Mouse (Mus musculus) embryonic stem cell, embryonic (primary cell): Measurements from ENCODE around the gene Wdr13.
"Not testable (repeated sequence)": the region's sequence is repeated elsewhere in the genome, so short reads cannot be mapped to it uniquely, and the experiment has no call there.

Experiments
- CTCF ChIA-PET, 4 experiments: fragments of 300-600 bp in 2 of 4; fragments of 350-600 bp in 2 of 4; sonication (Branson Sonifier 250); formaldehyde crosslinking; loops; one replicate each; lab custom pipeline; 2022; ENCODE audit warnings: inconsistent platforms in 2 of 4; lab: Charles Lee
- POLR2A ChIA-PET, 4 experiments: fragments of 300-600 bp in 2 of 4; fragments of 350-600 bp in 2 of 4; sonication (Branson Sonifier 250); formaldehyde crosslinking; loops; one replicate each; lab custom pipeline; 2022; ENCODE audit warnings: antibody characterized with exemption in 4 of 4, inconsistent platforms in 1 of 4; lab: Charles Lee

The Wdr13 gene

DNA sequence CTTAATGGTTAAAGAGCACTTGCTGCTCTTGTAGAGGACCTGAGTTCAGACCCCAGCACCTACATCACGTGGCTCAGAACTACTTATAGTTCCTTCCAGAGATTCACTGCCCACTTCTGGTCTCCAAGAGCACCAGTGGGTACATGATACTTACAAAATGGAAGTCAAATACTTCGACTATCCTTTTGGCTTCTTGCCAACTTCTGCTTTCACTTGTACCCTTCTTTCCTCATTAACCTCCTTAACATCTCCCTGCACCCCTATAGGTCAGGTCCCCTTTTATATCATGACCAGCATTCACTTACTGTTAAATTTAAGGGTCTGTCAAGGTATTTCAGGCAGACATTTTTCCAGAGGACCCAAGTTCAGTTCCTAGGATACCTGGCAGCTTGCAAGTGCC, 3.2 kb upstream of the Wdr13 start:
- CTCF ChIA-PET = interaction anchor here in 1 of 4 experiments (0.7 kb wide), 1 partner anchor 127 kb away, joined by 7 read pairs; no protein-coding TSS in a partner anchor
- POLR2A ChIA-PET = interaction anchor here in 2 of 4 experiments (0.6 to 6.3 kb wide), 3 partner anchors 10 to 130 kb away, joined by 3 to 92 read pairs (median 6); partner anchors contain the start of genes Ebp (in 1 of the 2) and Rbm3 (in 1 of the 2)

DNA sequence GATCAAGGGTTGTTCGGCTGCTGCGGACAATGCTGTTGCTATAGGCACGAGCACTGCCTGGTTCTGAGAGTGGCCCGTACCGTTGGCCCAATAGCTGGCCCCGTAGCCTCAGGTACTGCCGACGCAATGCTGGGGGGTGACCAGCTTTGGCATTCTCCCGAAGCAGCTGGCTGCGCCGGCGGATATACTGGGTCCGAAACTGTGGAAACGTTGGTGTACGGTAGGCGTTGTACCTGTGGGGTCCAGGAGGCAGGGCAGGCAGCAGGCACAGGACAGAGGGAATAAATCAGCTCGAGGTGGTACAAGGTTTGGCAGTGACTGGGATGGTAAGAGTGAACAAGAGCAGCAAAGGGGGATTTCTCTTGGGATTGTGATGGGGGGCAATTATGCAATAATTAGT, 1.3 kb downstream of the Wdr13 start:
- POLR2A ChIA-PET = interaction anchor here in 3 of 4 experiments (0.6 to 6.3 kb wide), 23 partner anchors 9 to 369 kb away, joined by 3 to 92 read pairs (median 4); partner anchors contain the start of genes Rbm3 (in 3 of the 3), Ftsj1 (in 2 of the 3), Ebp (in 1 of the 3) and Suv39h1 (in 1 of the 3)

DNA sequence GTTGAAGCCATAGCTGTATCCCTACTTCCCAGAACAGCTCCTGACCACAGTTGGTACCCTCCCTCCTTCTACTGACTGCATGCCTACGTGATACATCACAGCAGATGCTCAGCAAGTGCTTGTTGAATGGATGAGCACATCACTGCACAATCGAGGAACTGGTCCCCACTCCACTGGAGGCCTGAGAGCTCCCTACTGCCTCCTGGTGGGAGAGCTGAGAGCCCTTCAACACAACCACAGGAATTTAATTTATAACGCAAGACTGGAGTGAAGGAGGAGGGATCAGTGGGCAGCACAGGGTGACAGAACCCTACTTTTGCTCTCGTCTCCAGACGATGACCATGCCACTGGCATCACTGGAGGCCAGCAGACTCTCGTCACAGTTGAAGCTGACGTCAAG, 7.5 kb downstream of the Wdr13 start:
- POLR2A ChIA-PET = interaction anchor here in 3 of 4 experiments (0.6 to 1.9 kb wide), 15 partner anchors 9 to 281 kb away, joined by 3 to 12 read pairs (median 4); partner anchors contain the start of genes Ftsj1 (in 1 of the 3), Rbm3 (in 1 of the 3) and Suv39h1 (in 1 of the 3)

More for the DNA sequence above, 1.3 kb downstream of the Wdr13 start:
- CTCF ChIA-PET = no interaction called here

DNA sequence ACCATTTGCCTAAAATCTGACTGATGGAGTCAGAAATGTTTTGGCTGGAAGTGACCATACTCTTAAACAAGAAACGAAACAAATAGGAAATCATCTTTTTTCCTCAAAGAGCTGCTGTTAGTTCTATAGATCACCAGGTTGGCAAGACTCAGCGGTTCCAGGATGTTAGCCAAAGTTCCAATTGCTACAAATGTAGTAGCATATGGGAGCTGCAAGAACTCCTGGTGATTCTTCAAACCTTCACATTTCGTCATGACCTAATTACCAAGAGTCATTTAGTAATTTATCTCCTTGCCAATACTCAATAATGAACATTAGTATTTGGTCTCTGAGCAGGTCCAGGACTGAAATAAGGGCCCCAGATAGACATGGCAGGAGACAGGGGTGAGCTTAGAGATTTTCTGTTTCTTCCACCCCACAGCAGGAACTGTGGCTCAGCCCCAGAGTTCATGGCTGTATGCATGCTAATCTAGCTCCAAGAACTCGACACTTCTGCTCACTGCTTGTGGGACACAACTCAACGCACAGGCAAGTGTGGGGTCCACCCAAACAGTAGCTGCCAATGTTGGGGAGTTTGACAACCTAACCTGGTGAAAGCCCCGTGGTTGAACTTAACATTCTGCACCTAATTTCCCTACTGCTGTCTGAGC, 8.7 kb downstream of the Wdr13 start:
- POLR2A ChIA-PET = interaction anchor here in 3 of 4 experiments (0.7 to 1.9 kb wide), 3 partner anchors 17 to 68 kb away, joined by 3 to 12 read pairs (median 3); partner anchors contain the start of gene Rbm3 (in 1 of the 3)
- CTCF ChIA-PET = interaction anchor here (0.6 to 1.5 kb wide), 4 partner anchors 20 to 331 kb away, joined by 4 to 5 read pairs (median 4); no protein-coding TSS in a partner anchor

More for the DNA sequence above, 7.5 kb downstream of the Wdr13 start:
- CTCF ChIA-PET = interaction anchor here in 3 of 4 experiments (0.6 to 1.9 kb wide), 11 partner anchors 10 to 517 kb away, joined by 3 to 9 read pairs (median 4); no protein-coding TSS in a partner anchor

DNA sequence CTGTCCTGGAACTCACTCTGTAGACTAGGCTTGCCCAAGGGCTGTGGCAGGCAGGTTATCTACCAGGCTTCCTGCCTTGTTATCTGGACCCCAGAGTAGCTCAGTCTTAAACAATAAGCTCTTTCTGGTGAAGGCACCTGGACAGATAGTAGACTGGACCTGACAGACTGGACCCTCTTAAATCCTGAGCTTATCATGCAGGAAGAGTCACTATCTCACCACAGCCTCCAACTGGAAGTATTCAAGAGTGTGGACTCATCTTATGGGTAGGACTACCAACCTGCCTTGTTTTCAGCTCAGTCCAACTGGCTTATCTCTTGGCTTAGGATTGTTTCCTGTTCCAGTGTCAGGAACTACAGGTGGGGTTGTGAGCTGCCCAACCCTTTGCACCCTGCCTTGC, 15.4 kb downstream of the Wdr13 start:
- ChIA-PET CTCF (interaction anchor here in 2 of 4 experiments (0.5 to 1.2 kb wide), 3 partner anchors 16 to 180 kb away, joined by 3 to 11 read pairs (median 4); no protein-coding TSS in a partner anchor), POLR2A (interaction anchor here in 2 of 4 experiments (0.7 to 1.4 kb wide), 3 partner anchors 20 to 352 kb away, joined by 3 read pairs; partner anchors contain the start of gene Ftsj1 (in 1 of the 2))

DNA sequence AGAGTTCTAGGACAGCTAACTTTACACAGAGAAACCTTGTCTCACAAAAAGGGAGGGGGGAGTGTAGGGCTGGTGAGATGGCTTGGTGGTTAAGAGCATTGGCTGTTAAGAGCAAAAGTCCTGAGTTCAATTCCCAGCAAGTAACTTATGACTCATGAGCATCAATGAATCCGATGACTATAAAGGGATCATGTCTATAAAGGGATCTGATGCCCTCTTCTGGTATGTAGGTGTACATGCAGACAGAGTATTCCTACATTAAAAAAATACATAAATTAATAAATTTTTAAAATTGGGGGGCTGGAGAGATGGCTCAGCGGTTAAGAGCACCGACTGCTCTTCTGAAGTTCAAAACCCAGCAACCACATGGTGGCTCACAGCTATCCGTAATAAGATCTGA, 17.4 kb downstream of the Wdr13 start:
- ChIA-PET CTCF (interaction anchor here in 1 of 4 experiments (1.3 kb wide), 1 partner anchor 10 kb away, joined by 3 read pairs; no protein-coding TSS in a partner anchor), POLR2A (interaction anchor here in 1 of 4 experiments (0.8 kb wide), 1 partner anchor 22 kb away, joined by 3 read pairs; no protein-coding TSS in a partner anchor)

DNA sequence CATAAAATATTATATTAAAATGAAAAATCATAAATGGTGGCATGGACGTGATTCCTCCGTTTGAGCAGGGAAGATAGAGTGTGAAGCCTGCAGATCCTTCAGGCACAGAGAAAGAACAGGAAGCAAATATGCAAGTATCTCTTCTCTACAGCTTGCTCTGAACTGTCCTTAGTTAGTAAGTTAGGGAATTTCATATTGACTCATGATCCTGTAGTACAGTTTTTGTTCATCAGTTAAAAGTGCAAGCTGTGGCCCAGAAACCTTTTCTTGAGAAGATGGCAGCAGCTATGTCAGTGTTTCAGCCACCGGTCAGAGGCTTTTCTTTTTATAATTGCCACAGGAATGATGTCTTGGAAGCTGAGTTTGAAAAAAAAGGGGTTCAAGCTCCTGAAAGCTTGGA, 27.7 kb downstream of the Wdr13 start:
- ChIA-PET POLR2A (interaction anchor here in 2 of 4 experiments (0.6 to 1.3 kb wide), 3 partner anchors 28 to 212 kb away, joined by 3 to 4 read pairs (median 3); partner anchors contain the start of genes Rbm3 (in 1 of the 2) and Wdr13 (in 1 of the 2)), CTCF (interaction anchor here in 1 of 4 experiments (1.6 kb wide), 1 partner anchor 206 kb away, joined by 4 read pairs; the partner anchor contains the start of genes Pqbp1 and Timm17b)

DNA sequence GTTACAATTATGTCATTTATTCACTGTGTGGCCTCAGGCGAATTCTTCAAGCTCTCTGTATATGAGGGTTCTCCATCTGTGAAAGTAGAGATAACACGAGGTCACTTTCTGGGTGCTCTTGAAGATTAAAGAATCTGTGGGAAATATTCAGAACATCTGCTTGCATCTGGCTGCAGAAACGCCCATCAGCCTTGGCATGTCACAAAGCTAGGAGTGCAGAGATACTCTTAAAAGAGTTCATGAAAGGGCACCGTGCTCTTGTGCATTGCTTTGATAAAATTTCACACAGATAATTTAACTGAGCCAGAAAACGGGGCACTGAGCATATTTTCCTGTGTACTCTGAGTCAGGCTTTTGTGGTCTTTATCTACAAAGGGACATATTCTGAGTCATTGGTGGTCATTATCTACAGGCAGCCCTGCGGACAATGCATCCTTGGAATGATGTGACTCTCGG, 30.5 kb downstream of the Wdr13 start:
- CTCF ChIA-PET = no interaction called here
- POLR2A ChIA-PET = interaction anchor here in 1 of 4 experiments (0.7 kb wide), 1 partner anchor 28 kb away, joined by 3 read pairs; the partner anchor contains the start of gene Suv39h1

DNA sequence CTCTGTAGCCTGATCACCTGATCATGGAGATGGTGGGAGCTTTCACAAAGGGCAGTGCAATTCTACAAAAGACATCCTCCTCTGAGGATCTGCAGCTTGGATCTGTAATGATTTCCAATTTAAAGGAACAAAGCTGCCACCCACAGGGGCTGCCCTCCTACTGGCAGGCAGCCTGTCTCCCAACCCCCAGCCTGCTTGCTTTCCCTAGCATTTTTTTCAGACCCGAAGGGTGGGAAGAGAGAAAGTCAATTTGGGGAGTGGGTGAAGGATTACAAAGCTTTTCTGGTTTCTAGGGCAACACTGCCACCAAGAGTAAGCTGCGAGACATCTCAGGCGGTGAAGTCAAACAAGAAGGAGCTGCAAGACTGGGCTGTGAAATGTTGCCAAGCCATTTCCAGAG, 31.7 kb downstream of the Wdr13 start:
- CTCF ChIA-PET = interaction anchor here (0.5 to 1.3 kb wide), 16 partner anchors 12 to 1617 kb away, joined by 3 to 11 read pairs (median 4); partner anchors contain the start of gene Glod5 (in 1 of the 4)
- POLR2A ChIA-PET = interaction anchor here in 3 of 4 experiments (0.5 to 2.3 kb wide), 9 partner anchors 8 to 492 kb away, joined by 3 to 10 read pairs (median 3); partner anchors contain the start of genes Rbm3 (in 1 of the 3) and Suv39h1 (in 1 of the 3)

DNA sequence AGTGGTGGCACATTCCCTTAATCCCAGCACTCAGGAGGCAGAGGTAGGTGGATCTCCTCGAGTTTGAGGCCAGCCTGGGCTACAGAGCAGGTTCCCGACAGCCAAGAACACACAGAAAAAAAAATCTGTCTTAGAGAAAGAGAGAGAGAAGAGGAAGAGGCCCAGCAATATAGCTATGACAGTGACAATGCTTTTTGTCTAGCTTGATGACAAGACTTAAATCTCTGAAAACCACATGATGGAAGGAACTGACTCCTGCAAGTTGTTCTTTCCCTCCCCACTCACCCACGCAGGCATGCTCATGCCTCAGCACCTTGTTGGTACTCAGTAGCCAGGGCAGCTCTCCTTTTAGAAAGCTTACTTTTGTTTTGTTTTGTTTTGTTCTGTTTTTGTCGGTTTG, 33.3 kb downstream of the Wdr13 start:
- POLR2A ChIA-PET = interaction anchor here in 3 of 4 experiments (0.6 to 2.3 kb wide), 7 partner anchors 25 to 741 kb away, joined by 3 to 11 read pairs (median 4); no protein-coding TSS in a partner anchor
- CTCF ChIA-PET = interaction anchor here in 1 of 4 experiments (0.7 kb wide), 2 partner anchors 18 to 26 kb away, joined by 7 to 9 read pairs; no protein-coding TSS in a partner anchor

DNA sequence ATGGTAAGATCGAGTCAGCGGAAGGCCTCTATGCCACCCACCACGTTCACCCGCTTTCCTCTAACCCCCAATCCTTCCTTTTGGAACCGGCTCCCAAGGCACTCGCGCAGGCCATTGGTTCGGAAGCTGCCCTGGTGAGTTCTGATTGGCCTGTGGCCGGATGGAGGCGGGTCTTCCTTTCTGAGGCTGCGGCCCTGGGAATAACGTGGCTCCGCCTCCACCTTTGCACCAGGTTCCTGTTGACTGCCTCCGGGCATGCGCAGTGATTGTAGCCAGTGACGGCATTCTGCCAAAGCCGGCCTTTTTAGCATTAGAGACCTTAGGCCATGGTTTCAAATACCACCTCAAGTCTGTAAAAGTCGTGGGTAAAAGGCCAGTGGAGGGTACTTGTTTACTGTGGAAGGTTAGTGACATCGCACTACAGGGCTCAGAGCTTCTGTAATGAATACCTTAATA, 35.9 kb downstream of the Wdr13 start:
- ChIA-PET POLR2A (interaction anchor here in 2 of 4 experiments (0.6 to 2.0 kb wide), 7 partner anchors 22 to 155 kb away, joined by 3 to 9 read pairs (median 4); partner anchors contain the start of genes Suv39h1 (in 2 of the 2) and Ftsj1 (in 1 of the 2)), CTCF (interaction anchor here in 1 of 4 experiments (0.6 kb wide), 1 partner anchor 676 kb away, joined by 3 read pairs; no protein-coding TSS in a partner anchor)

DNA sequence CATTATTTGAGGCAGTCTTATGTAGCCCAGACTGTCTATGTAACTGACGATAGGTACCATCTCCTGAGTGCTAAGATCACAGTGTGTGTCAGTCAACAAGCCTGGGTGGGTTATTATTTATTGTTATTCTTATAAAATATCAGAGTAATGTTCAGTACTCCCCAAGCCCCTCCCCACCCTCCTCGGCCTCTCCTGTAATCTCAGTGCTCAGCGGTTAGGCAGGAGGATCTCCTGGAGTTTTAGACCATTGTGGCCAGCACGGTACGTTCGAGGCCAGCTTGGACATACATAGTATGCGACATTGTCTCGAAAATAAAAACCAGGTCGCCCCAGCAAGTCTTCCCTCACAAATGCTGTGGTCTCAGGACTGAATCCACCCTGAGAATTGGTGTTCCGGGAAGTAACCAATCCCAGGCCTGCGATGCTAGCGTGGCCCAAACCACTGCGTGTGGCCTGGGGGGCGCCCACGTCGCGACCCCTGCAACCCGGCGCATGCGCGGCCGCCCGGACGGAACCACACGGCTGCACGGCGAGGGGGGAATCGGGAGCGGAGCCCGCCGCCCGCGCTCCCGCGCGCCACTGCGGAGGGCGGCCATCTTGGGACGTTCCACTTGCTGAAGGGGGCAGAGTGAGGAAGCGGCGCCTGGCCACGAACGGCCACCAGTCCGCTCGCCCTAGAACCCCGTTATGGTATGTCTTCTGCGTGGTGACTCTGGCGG, 36.5 kb downstream of the Wdr13 start:
- POLR2A ChIA-PET = interaction anchor here in 2 of 4 experiments (0.6 to 2.0 kb wide), 10 partner anchors 22 to 156 kb away, joined by 3 to 9 read pairs (median 4); partner anchors contain the start of genes Wdr13 (in 2 of the 2), Ftsj1 (in 1 of the 2) and Suv39h1 (in 1 of the 2)
- CTCF ChIA-PET = not testable (repeated sequence)

DNA sequence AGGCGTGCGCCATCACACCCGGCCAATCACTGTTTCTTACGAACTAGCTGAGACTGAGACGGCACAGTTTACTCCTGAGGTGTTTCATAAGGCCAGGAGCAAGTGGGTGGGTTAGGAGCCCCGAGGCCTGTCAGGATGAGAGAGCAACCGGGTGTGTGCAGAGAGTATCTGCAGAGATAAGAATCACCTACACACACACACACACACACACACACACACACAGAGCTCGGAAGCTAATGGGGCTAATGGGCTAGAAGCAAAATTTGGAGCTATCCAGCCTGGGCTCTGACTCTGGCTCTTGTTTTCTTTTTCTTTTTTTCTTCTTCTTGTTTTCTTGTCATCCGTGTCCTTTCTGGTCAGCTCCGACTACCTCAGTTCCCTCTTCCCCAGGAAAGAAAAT, 37.1 kb downstream of the Wdr13 start:
- ChIA-PET POLR2A (interaction anchor here in 2 of 4 experiments (0.7 to 1.0 kb wide), 5 partner anchors 21 to 51 kb away, joined by 3 to 5 read pairs (median 3); partner anchors contain the start of genes Wdr13 (in 2 of the 2) and Suv39h1 (in 1 of the 2)), CTCF (no interaction called here)

DNA sequence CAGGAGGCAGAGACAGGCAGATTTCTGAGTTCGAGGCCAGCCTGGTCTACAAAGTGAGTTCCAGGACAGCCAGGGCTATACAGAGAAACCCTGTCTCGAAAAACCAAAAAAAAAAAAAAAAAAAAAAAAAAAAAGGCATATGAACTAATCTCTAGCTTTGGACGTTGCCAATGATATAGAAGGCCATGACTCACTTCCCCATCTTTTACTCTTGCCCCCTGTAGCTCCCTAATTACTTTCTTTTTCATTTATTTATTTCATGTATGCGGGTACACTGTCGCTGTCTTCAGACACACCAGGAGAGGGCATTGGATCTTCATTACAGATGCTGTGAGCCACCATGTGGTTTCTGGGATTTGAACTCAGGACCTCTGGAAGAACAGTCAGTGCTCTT, 41.7 kb downstream of the Wdr13 start:
- POLR2A ChIA-PET = interaction anchor here in 3 of 4 experiments (0.5 to 2.6 kb wide), 12 partner anchors 14 to 326 kb away, joined by 3 to 15 read pairs (median 5); partner anchors contain the start of genes Suv39h1 (in 2 of the 3) and Hdac6 (in 1 of the 3)
- CTCF ChIA-PET = not testable (repeated sequence)

DNA sequence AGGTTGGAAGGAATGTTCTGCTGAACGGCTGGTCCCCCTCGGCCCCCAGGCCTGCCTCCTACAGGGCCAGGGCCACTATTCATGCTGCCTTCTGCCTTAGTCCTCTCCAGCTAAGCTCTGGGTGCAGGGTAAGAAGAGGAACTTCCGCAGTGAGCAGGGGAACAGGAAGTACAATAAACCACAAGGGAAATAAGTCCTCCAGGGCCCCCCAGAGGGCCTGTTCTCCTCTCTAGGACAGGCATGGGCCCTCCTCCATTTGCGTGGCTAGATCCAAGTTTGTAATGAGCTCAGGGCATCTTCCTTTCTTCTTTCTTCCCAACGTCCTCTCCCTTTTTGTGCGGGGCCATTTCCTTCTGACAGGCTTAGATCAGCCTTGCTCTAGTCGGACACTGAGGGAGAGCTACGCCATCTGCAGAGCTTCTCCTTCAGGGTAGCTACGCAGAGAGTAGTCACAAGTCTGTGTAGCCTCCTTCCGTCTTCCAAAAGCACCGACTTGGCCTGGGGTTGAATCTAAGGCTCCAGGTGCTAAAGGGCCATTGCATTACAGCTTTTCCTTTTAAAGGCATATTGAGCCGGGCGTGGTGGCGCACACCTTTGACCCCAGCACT, 42.2 kb downstream of the Wdr13 start, which contains the start of gene Was:
Was (minus strand) TSS at position 153 of the 608 bp plus-strand sequence.
- ChIA-PET CTCF (interaction anchor here in 1 of 4 experiments (0.5 kb wide), 1 partner anchor 9 kb away, joined by 11 read pairs; no protein-coding TSS in a partner anchor), POLR2A (interaction anchor here in 3 of 4 experiments (0.5 to 2.6 kb wide), 21 partner anchors 13 to 368 kb away, joined by 3 to 15 read pairs (median 4); partner anchors contain the start of genes Suv39h1 (in 3 of the 3), Hdac6 (in 2 of the 3), Gm45208 (in 1 of the 3) and Praf2 (in 1 of the 3))

DNA sequence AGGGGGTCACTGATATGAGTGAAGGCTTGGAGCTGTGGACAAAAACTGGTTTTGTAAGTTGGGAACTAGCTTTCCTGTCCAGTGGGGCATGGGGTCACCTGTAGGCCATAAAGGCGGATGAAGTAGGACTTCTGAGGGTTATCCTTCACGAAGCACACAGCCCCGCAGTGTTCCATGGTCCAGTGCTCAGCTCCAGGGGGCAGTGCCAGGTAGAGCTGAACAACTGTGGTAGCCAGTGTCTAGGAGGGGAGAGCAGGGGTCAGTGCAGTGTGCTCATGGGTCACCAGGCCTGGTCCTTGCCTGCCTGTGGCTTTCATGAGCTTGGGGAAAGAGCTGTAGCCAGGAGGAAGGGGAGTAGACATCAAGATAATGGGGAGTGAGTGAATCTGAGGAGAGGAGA, 42.9 kb downstream of the Wdr13 start:
- ChIA-PET POLR2A (interaction anchor here in 3 of 4 experiments (0.6 to 2.6 kb wide), 16 partner anchors 13 to 362 kb away, joined by 3 to 15 read pairs (median 4); partner anchors contain the start of genes Suv39h1 (in 3 of the 3), Hdac6 (in 2 of the 3), Praf2 (in 1 of the 3) and Wdr13 (in 1 of the 3)), CTCF (interaction anchor here in 1 of 4 experiments (0.5 kb wide), 1 partner anchor 9 kb away, joined by 11 read pairs; no protein-coding TSS in a partner anchor)
